Mouse (Mus musculus) midbrain, embryonic 14.5 days (tissue): ENCODE measurements at regions not wholly inside any gene's neighbourhood (a gene's known extent, or its start where the extent isn't known, plus 50 kb on each side); places are given as distances from the start of the nearest gene placed in this dataset.

Experiments used
- ATAC-seq: fragments of 200-750 bp; cut with Nextera tagmentation; 2 replicates; pipeline ENCODE4 v1.8.0; 2017; ENCODE audit warnings: moderate number of reproducible peaks, moderate library complexity; ENCODE audit not compliant: low FRiP score, low TSS enrichment
- DNase-seq: peaks from one replicate; pipeline ENCODE4 v3.0.0-alpha.2; 2015
- H3K27ac ChIP-seq: fragments of 300-500 bp; sonication (generic); replicated peaks from 2 replicates; pipeline ENCODE4 v1.5.1; 2014; ENCODE audit warnings: mild to moderate bottlenecking, low read depth, low read length, moderate library complexity
- H3K27me3 ChIP-seq: fragments of 300-500 bp; sonication (generic); 2 replicates; pipeline ENCODE4 v1.6.1; 2014; ENCODE audit warnings: low read length, control low read depth, mixed read lengths; ENCODE audit not compliant: control insufficient read depth, insufficient read depth
- H3K36me3 ChIP-seq: fragments of 300-500 bp; sonication (generic); 2 replicates; pipeline ENCODE4 v1.6.1; 2014; ENCODE audit warnings: low read length, control low read depth; ENCODE audit not compliant: control insufficient read depth, insufficient read depth
- H3K4me1 ChIP-seq: fragments of 300-500 bp; sonication (generic); 2 replicates; pipeline ENCODE4 v1.6.1; 2014; ENCODE audit warnings: mild to moderate bottlenecking, antibody characterized with exemption, low read length, control low read depth; ENCODE audit not compliant: control insufficient read depth, insufficient read depth
- H3K4me2 ChIP-seq: fragments of 300-500 bp; sonication (generic); 2 replicates; pipeline ENCODE4 v1.6.1; 2014; ENCODE audit warnings: mild to moderate bottlenecking, low read length, moderate library complexity
- H3K4me3 ChIP-seq: fragments of 300-500 bp; sonication (generic); replicated peaks from 2 replicates; pipeline ENCODE4 v1.5.1; 2014; ENCODE audit warnings: low read depth, low read length
- H3K9ac ChIP-seq: fragments of 300-500 bp; sonication (generic); replicated peaks from 2 replicates; pipeline ENCODE4 v1.6.1; 2014; ENCODE audit warnings: mild to moderate bottlenecking, low read length, moderate library complexity
- H3K9me3 ChIP-seq: fragments of 300-500 bp; sonication (generic); 2 replicates; pipeline ENCODE4 v1.6.1; 2016; ENCODE audit warnings: low read length, control low read depth, mixed read lengths; ENCODE audit not compliant: control insufficient read depth
- WGBS: fragments of 180-500 bp; shearing (Covaris S2); extraction: QIAGEN DNeasy Blood & Tissue Kit; methylation state at CpG from one replicate; pipeline ENCODE4 v1.1.7; 2014; 5-methylcytosine and 5-hydroxymethylcytosine counted together

GRCm38 (mm10) chr1:177648974-177649373 lies 80.6 kb upstream of the 1700016C15Rik start:
- no peak overlapping the region for H3K27ac ChIP-seq

GRCm38 (mm10) chr1:177651219-177651618 lies 78.4 kb upstream of the 1700016C15Rik start:
- Histone ChIP-seq H3K4me2 (no peak overlapping the region), H3K27ac (no peak overlapping the region), H3K4me3 (no peak overlapping the region), H3K9me3 (no peaks in the 10 kb centered on the region), H3K9ac (no peak overlapping the region), H3K27me3 (no peaks in the 10 kb centered on the region), H3K36me3 (no peaks in the 10 kb centered on the region), H3K4me1 (no peaks in the 10 kb centered on the region)
- ATAC-seq (no peak), DNase-seq (no peak)
- 70% methylated on average over 5 of the region's 5 CpGs for WGBS

More at GRCm38 (mm10) chr1:177648974-177649373, 80.6 kb upstream of the 1700016C15Rik start:
- H3K9ac ChIP-seq: no peak overlapping the region
- ATAC-seq (no peak), DNase-seq (no peak)
- H3K36me3 ChIP-seq: no peaks in the 10 kb centered on the region
- no peaks in the 10 kb centered on the region for H3K4me1 ChIP-seq
- H3K4me2 ChIP-seq: no peak overlapping the region
- H3K4me3 ChIP-seq: no peak overlapping the region
- WGBS: 94% methylated on average over 4 of the region's 4 CpGs
- H3K9me3 ChIP-seq: no peaks in the 10 kb centered on the region
- H3K27me3 ChIP-seq: no peaks in the 10 kb centered on the region

- no peak for DNase-seq
- Histone ChIP-seq H3K9me3 (no peaks in the 10 kb centered on the region), H3K4me2 (no peak overlapping the region), H3K27me3 (no peaks in the 10 kb centered on the region), H3K36me3 (no peaks in the 10 kb centered on the region), H3K4me3 (no peak overlapping the region), H3K4me1 (no peaks in the 10 kb centered on the region), H3K27ac (no peak overlapping the region), H3K9ac (no peak overlapping the region)
- no peak for ATAC-seq
- 82% methylated on average over 7 of the region's 7 CpGs for WGBS
Observed at GRCm38 (mm10) chr1:177663163-177663562, 66.5 kb upstream of the 1700016C15Rik start.

GRCm38 (mm10) chr1:177667041-177667791 lies 62.4 kb upstream of the 1700016C15Rik start:
- Histone ChIP-seq H3K27ac (no peak overlapping the region), H3K4me2 (no peak overlapping the region), H3K36me3 (no peaks in the 10 kb centered on the region), H3K9ac (no peak overlapping the region), H3K9me3 (no peaks in the 10 kb centered on the region), H3K4me3 (no peak overlapping the region), H3K27me3 (no peaks in the 10 kb centered on the region), H3K4me1 (no peaks in the 10 kb centered on the region)
- WGBS: 90% methylated on average over 8 of the region's 8 CpGs
- DNase-seq: no peak
- ATAC-seq: no peak

GRCm38 (mm10) chr1:177670576-177670975 lies 59.0 kb upstream of the 1700016C15Rik start:
- no peaks in the 10 kb centered on the region for H3K27me3 ChIP-seq
- H3K36me3 ChIP-seq: no peaks in the 10 kb centered on the region
- no peaks in the 10 kb centered on the region for H3K4me1 ChIP-seq
- no peaks in the 10 kb centered on the region for H3K9me3 ChIP-seq
- H3K4me2 ChIP-seq: no peak overlapping the region
- WGBS: 100% methylated on average over 1 of the region's 1 CpGs
- no peak overlapping the region for H3K27ac ChIP-seq
- ATAC-seq: no peak
- no peak overlapping the region for H3K9ac ChIP-seq
- no peak overlapping the region for H3K4me3 ChIP-seq
- DNase-seq: no peak

GRCm38 (mm10) chr1:177676657-177677056 lies 53.0 kb upstream of the 1700016C15Rik start:
- no peaks in the 10 kb centered on the region for H3K36me3 ChIP-seq
- H3K4me2 ChIP-seq: no peak overlapping the region
- H3K9me3 ChIP-seq: no peaks in the 10 kb centered on the region
- no peak overlapping the region for H3K27ac ChIP-seq
- DNase-seq (no peak), ATAC-seq (no peak)
- H3K4me3 ChIP-seq: no peak overlapping the region
- H3K27me3 ChIP-seq: no peaks in the 10 kb centered on the region
- whole genome bisulfite sequencing: 94% methylated on average over 5 of the region's 5 CpGs
- no peaks in the 10 kb centered on the region for H3K4me1 ChIP-seq
- no peak overlapping the region for H3K9ac ChIP-seq

GRCm38 (mm10) chr1:177678832-177679231 lies 50.8 kb upstream of the 1700016C15Rik start:
- WGBS: 89% methylated on average over 4 of the region's 4 CpGs

More at GRCm38 (mm10) chr1:177678832-177679231, 50.8 kb upstream of the 1700016C15Rik start:
- ATAC-seq (no peak), DNase-seq (no peak)
- H3K9ac ChIP-seq: no peak overlapping the region
- H3K4me1 ChIP-seq: 0 out of 2 replicates have a peak, but pooled peaks cover 3% of the 10 kb centered on the region
- no peak overlapping the region for H3K27ac ChIP-seq
- H3K27me3 ChIP-seq: no peaks in the 10 kb centered on the region
- H3K4me3 ChIP-seq: no peak overlapping the region
- no peaks in the 10 kb centered on the region for H3K9me3 ChIP-seq
- no peak overlapping the region for H3K4me2 ChIP-seq
- H3K36me3 ChIP-seq: no peaks in the 10 kb centered on the region
